Mouse (Mus musculus): ENCODE measurements at regions not wholly inside any gene's neighbourhood (a gene's known extent, or its start where the extent isn't known, plus 50 kb on each side); places are given as distances from the start of the nearest gene placed in this dataset.

GRCm38 (mm10) chr14:102014976-102015603, 285.3 kb downstream of the Lmo7 start:
- no peak for DNase-seq (ENCODE audit: low spot score)

GRCm38 (mm10) chr14:102013238-102013637, 283.5 kb downstream of the Lmo7 start:
- Histone ChIP-seq H3K4me3 (no peak overlapping the region), H3K36me3 (no peaks in the 10 kb centered on the region), H3K9me3 (replicated peaks) (no peaks in the 10 kb centered on the region), H3K27me3 (ENCODE audit: low read depth, poor library complexity, severe bottlenecking) (no peaks in the 10 kb centered on the region), H3K27ac (no peak overlapping the region), H3K4me1 (no peaks in the 10 kb centered on the region)
- 86% methylated on average over 3 of the region's 3 CpGs for WGBS
- DNase-seq (ENCODE audit: low spot score): no peak

More at GRCm38 (mm10) chr14:102014976-102015603, 285.3 kb downstream of the Lmo7 start:
- no peaks in the 10 kb centered on the region for H3K9me3 ChIP-seq (replicated peaks)
- no peaks in the 10 kb centered on the region for H3K27me3 ChIP-seq (ENCODE audit: low read depth, poor library complexity, severe bottlenecking)
- no peak overlapping the region for H3K27ac ChIP-seq
- H3K4me3 ChIP-seq: no peak overlapping the region
- H3K36me3 ChIP-seq: no peaks in the 10 kb centered on the region
- no peaks in the 10 kb centered on the region for H3K4me1 ChIP-seq
- 87% methylated on average over 13 of the region's 13 CpGs for WGBS

GRCm38 (mm10) chr14:101997535-101997934, 267.8 kb downstream of the Lmo7 start:
- Histone ChIP-seq H3K36me3 (no peaks in the 10 kb centered on the region), H3K27ac (no peak overlapping the region), H3K9me3 (replicated peaks) (no peaks in the 10 kb centered on the region), H3K4me1 (peaks cover 9% of the 10 kb centered on the region; the same call in 1 of the 2 replicates), H3K4me3 (no peak overlapping the region), H3K27me3 (ENCODE audit: low read depth, poor library complexity, severe bottlenecking) (no peaks in the 10 kb centered on the region)
- no peak for DNase-seq (ENCODE audit: low spot score)
- WGBS: 57% methylated on average over 4 of the region's 4 CpGs

GRCm38 (mm10) chr14:101984401-101984800, 254.6 kb downstream of the Lmo7 start:
- 15% methylated on average over 2 of the region's 2 CpGs for WGBS
- Histone ChIP-seq H3K9me3 (replicated peaks) (no peaks in the 10 kb centered on the region), H3K4me3 (no peak overlapping the region), H3K4me1 (peaks cover 9% of the 10 kb centered on the region; the same call in 1 of the 2 replicates), H3K27ac (no peak overlapping the region), H3K36me3 (no peaks in the 10 kb centered on the region), H3K27me3 (ENCODE audit: low read depth, poor library complexity, severe bottlenecking) (no peaks in the 10 kb centered on the region)
- no peak for DNase-seq (ENCODE audit: low spot score)

Measured in limb, embryonic 10.5 days (tissue).